Mouse (Mus musculus) frontal cortex, adult (tissue): ENCODE data around the gene Idnk.
A peak's percentile ranks its signal among the peaks of the same experiment; 100 is the strongest.

Source experiments
- ATAC-seq: cut with Nextera tagmentation; 2 replicates; pipeline ENCODE4 v1.9.2; 2017; ENCODE audit warnings: mild to moderate bottlenecking, moderate library complexity, mixed read lengths; ENCODE audit not compliant: low TSS enrichment

Gene Idnk

GRCm38 (mm10) chr13:58157447-58158098, at the start of gene Idnk:
Gene Idnk, plus strand, starts transcription at chr13:58157649.
- ATAC-seq: peak; percentile 83

- peak; percentile 36; the same call in 1 of the 2 replicates for ATAC-seq
Observed at GRCm38 (mm10) chr13:58111306-58111705, 46.1 kb upstream of the Idnk start.

GRCm38 (mm10) chr13:58112191-58112590, 45.3 kb upstream of the Idnk start:
- peak; percentile 42 for ATAC-seq

GRCm38 (mm10) chr13:58112601-58113041, 44.8 kb upstream of the Idnk start:
- 0 out of 2 replicates have a peak, but pooled peaks have one; percentile 6 for ATAC-seq

GRCm38 (mm10) chr13:58113061-58113900, 44.2 kb upstream of the Idnk start, which contains the start of gene Klhl3:
Gene Klhl3, minus strand, starts transcription at chr13:58113592.
- ATAC-seq: peak; percentile 70

- ATAC-seq: no peak
Observed at GRCm38 (mm10) chr13:58115227-58115626, 42.2 kb upstream of the Idnk start.

- no peak for ATAC-seq
Observed at GRCm38 (mm10) chr13:58116801-58117200, 40.6 kb upstream of the Idnk start.

- no peak for ATAC-seq
Observed at GRCm38 (mm10) chr13:58117318-58118017, 40.0 kb upstream of the Idnk start.

GRCm38 (mm10) chr13:58122786-58123297, 34.6 kb upstream of the Idnk start:
- no peak for ATAC-seq

GRCm38 (mm10) chr13:58123381-58123780, 34.1 kb upstream of the Idnk start:
- ATAC-seq: no peak

- ATAC-seq: no peak
Observed at GRCm38 (mm10) chr13:58124278-58124677, 33.2 kb upstream of the Idnk start.

GRCm38 (mm10) chr13:58124989-58125388, 32.5 kb upstream of the Idnk start:
- ATAC-seq: no peak

GRCm38 (mm10) chr13:58126126-58126525, 31.3 kb upstream of the Idnk start:
- no peak for ATAC-seq

- ATAC-seq: 0 out of 2 replicates have a peak, but pooled peaks have one; percentile 1
Observed at GRCm38 (mm10) chr13:58126862-58127765, 30.3 kb upstream of the Idnk start.

- ATAC-seq: peak; percentile 36
Observed at GRCm38 (mm10) chr13:58127766-58128361, 29.6 kb upstream of the Idnk start.

- ATAC-seq: peak; percentile 71
Observed at GRCm38 (mm10) chr13:58128396-58128767, 29.1 kb upstream of the Idnk start, which contains the start of gene Hnrnpa0. Gene Hnrnpa0, minus strand, starts transcription at chr13:58128556.

- peak; percentile 92 for ATAC-seq
Observed at GRCm38 (mm10) chr13:58128768-58129671, 28.4 kb upstream of the Idnk start.

- ATAC-seq: no peak
Observed at GRCm38 (mm10) chr13:58129687-58130246, 27.7 kb upstream of the Idnk start.

- ATAC-seq: no peak
Observed at GRCm38 (mm10) chr13:58131692-58132091, 25.8 kb upstream of the Idnk start.
